Mouse (Mus musculus) CD4-positive helper T cell, adult 2 months (primary cell): ENCODE measurements around the gene Lrp3.

Experiments
- DNase-seq: peaks from one replicate; pipeline ENCODE4 v3.0.0-alpha.2; 2012; ENCODE audit warnings: low read depth, missing footprints, low spot score

The Lrp3 gene

GRCm38 (mm10) chr7:35191276-35191675, 24.0 kb downstream of the Lrp3 start:
- no peak for DNase-seq

GRCm38 (mm10) chr7:35189699-35190098, 25.6 kb downstream of the Lrp3 start:
- no peak for DNase-seq

- no peak for DNase-seq
Measured at GRCm38 (mm10) chr7:35185889-35186569, 29.3 kb downstream of the Lrp3 start, which contains the start of gene Slc7a10. TSS of gene Slc7a10 (plus strand) at chr7:35186385.

GRCm38 (mm10) chr7:35184833-35185724, 30.2 kb downstream of the Lrp3 start:
- DNase-seq, result peak; percentile 24

- peak; percentile 62 for DNase-seq
Measured at GRCm38 (mm10) chr7:35176412-35177381, 38.6 kb downstream of the Lrp3 start.

- DNase-seq, result no peak
Measured at GRCm38 (mm10) chr7:35175533-35175932, 39.8 kb downstream of the Lrp3 start.

- no peak for DNase-seq
Measured at GRCm38 (mm10) chr7:35172519-35172918, 42.8 kb downstream of the Lrp3 start.

GRCm38 (mm10) chr7:35171867-35172382, 43.4 kb downstream of the Lrp3 start:
- DNase-seq, result peak; percentile 77

GRCm38 (mm10) chr7:35169341-35169740, 46.0 kb downstream of the Lrp3 start:
- peak; percentile 67 for DNase-seq

- DNase-seq, result no peak
Measured at GRCm38 (mm10) chr7:35167925-35168324, 47.4 kb downstream of the Lrp3 start.

GRCm38 (mm10) chr7:35166988-35167387, 48.3 kb downstream of the Lrp3 start:
- no peak for DNase-seq

- DNase-seq, result no peak
Measured at GRCm38 (mm10) chr7:35164131-35164530, 51.2 kb downstream of the Lrp3 start.

GRCm38 (mm10) chr7:35163600-35163999, 51.7 kb downstream of the Lrp3 start:
- no peak for DNase-seq

GRCm38 (mm10) chr7:35162443-35162842, 52.9 kb downstream of the Lrp3 start:
- no peak for DNase-seq

GRCm38 (mm10) chr7:35157512-35157911, 57.8 kb downstream of the Lrp3 start:
- DNase-seq, result no peak

GRCm38 (mm10) chr7:35156561-35157477, 58.5 kb downstream of the Lrp3 start:
- peak; percentile 30 for DNase-seq

GRCm38 (mm10) chr7:35154449-35154848, 60.8 kb downstream of the Lrp3 start:
- DNase-seq, result peak; percentile 19

- DNase-seq, result no peak
Measured at GRCm38 (mm10) chr7:35150860-35151259, 64.4 kb downstream of the Lrp3 start.
